Mouse (Mus musculus) stomach, postnatal 0 days (tissue): ENCODE measurements around the gene Tbl3.

Experiments used
- CTCF ChIP-seq: IDR thresholded peaks from 2 replicates; pipeline ENCODE4 v1.5.1; 2016; ENCODE audit warnings: antibody characterized with exemption, low read depth, mild to moderate bottlenecking, moderate library complexity
- EP300 ChIP-seq: optimal IDR thresholded peaks from 2 replicates; pipeline ENCODE3; 2016; ENCODE audit warnings: antibody characterized with exemption

DNA sequence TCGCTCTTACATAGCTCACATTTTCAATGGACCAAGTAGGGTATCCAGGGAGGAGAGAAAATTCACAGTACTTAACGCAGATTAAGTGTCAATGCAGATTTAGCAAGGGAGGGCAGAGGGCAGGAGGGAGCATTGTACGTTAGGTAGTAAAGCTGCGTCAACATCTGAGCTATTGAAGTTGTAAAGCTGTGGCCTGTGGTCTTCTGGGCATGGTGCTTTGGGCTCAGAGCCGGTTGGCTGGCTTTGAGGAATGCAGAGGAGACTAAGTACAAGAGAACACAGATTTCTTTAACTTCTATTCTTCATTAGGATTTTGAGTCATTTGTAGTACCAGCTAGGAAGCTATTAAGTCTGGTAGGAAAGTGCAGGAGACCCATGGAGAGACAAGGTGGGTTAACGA lies 8.1 kb upstream of the Tbl3 start:
- TF ChIP-seq CTCF = no peak
- TF ChIP-seq EP300 = no peak
